Mouse (Mus musculus): ENCODE measurements at regions not wholly inside any gene's neighbourhood (a gene's known extent, or its start where the extent isn't known, plus 50 kb on each side); places are given as distances from the start of the nearest gene placed in this dataset.

DNA sequence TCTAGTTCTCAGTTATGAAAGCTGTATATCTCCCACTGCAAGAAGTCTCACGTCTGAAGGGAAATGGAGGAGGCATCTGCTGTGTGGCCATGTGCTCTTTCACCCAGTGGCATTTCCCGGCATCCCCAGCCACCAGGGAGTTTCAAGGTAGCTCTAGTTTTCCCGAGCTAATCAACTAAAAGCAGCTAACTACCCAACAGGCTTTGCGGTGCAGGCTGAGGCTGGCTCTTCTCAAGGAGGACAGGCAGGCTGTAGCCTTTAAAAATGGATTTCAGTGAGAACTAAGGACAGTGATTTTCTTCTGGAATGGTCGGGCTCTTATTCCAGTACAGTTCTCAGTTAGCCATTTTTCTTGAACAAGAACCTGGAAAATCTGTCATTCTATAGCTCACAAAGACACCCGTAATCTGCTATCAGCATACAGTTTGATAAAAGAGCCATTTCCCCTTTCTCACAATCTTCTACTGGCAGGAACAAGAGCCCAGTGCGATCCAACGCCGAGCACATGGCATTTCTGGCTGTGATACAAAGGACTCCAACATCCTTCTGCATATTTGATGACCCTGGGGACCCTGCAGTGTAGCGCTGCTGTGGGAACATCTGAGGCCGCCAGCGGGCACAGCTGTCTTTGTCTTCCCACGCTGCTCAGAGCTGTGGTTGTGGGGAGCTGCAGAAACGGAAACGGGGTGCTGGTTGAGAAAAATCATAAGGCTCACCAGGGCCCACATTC lies 188.9 kb upstream of the Hnrnpa3 start:
- peak overlapping the region; percentile 52 for H3K27ac ChIP-seq (replicated peaks; ENCODE audit: low read depth, low read length)
- H3K4me1 ChIP-seq (ENCODE audit: control insufficient read depth, insufficient read depth, insufficient read length, low read length) = peaks cover 6% of the 10 kb centered on the region; the same call in 1 of the 2 replicates
- no peak overlapping the region for H3K4me3 ChIP-seq (ENCODE audit: insufficient read depth, low read depth, low read length)

DNA sequence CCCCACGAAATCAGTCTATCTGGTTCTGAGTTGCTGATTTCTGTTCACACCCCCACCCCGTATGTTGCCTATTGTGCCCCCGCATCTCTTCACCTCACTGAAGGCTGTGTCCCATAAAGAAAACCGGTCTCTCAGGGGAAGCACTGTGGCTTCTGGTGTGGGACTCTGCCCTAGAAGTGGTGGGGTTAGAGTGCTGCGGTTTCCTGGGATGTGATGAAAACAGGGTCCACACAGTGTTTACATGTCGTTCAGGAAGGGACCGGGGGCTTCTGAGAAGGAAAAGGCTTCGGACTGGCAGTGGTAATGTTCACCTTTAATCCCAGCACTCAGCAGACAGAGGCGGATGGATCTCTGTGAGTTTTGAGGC lies 188.4 kb upstream of the Hnrnpa3 start:
- peak overlapping the region; percentile 52; the same call in 1 of the 2 replicates for H3K27ac ChIP-seq (replicated peaks; ENCODE audit: low read depth, low read length)
- no peak overlapping the region for H3K4me3 ChIP-seq (ENCODE audit: insufficient read depth, low read depth, low read length)
- H3K4me1 ChIP-seq (ENCODE audit: control insufficient read depth, insufficient read depth, insufficient read length, low read length) = peaks cover 6% of the 10 kb centered on the region; the same call in 1 of the 2 replicates

DNA sequence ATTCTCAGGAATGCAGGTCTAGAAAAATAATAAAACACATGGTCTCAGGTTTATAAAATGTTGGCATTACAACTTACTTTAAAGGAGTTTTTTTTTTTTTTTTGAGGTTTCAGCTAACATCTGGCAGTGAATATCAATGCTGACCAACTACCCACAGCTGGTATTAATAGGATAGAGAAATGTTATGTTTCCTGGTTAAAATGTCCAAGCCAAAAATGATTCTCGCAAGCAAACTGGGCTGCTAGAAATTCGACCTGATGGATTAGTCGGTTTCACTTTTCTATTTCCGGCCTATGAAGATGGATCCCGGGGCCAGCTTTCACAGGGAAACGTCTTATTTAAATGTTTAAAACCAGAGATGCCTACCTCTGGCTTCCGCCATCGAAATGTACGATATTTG lies 186.6 kb upstream of the Hnrnpa3 start:
- Histone ChIP-seq H3K27ac (replicated peaks; ENCODE audit: low read depth, low read length) (no peak overlapping the region), H3K4me1 (ENCODE audit: control insufficient read depth, insufficient read depth, insufficient read length, low read length) (peaks cover 6% of the 10 kb centered on the region; the same call in 1 of the 2 replicates), H3K4me3 (ENCODE audit: insufficient read depth, low read depth, low read length) (no peak overlapping the region)

DNA sequence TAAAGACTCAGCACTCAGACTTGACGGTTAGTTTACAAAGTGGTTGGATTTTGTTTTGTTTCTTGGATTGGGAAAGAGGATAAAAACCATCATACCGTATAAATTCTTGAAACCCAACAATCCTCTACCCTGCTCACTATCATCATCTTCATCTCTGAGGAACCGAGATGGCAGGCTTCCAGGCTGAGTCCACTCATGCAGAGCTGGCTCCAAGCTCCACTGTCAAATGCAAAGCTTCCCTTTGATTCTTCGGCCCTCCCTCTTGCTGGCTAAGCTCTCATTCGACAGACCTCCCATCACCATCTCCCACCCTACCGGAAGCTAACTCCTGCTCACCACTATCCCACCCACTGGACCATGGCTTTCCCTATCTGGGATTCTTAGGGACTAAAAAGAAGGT lies 184.6 kb upstream of the Hnrnpa3 start:
- Histone ChIP-seq H3K4me3 (ENCODE audit: insufficient read depth, low read depth, low read length) (no peak overlapping the region), H3K4me1 (ENCODE audit: control insufficient read depth, insufficient read depth, insufficient read length, low read length) (peaks cover 3% of the 10 kb centered on the region; the same call in 1 of the 2 replicates), H3K27ac (replicated peaks; ENCODE audit: low read depth, low read length) (no peak overlapping the region)

DNA sequence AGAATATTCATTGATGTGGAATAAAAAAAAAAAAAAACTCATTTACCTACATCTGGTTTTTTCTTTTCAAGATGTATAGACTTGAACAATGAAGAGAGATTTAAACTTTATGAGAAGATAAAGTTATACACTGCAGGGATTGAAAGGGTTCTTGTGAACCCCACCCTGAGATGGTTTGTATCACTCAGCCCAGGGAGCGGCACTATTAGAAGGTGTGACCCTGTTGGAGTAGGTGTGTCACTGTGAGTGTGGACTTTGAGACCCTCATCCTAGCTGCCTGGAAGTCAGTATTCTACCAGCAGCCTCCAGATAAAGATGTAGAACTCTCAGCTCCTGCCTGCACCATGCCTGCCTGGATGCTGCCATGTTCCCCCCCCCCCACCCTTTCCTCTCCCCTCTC lies 182.7 kb upstream of the Hnrnpa3 start:
- Histone ChIP-seq H3K27ac (replicated peaks; ENCODE audit: low read depth, low read length) (no peak overlapping the region), H3K4me3 (ENCODE audit: insufficient read depth, low read depth, low read length) (no peak overlapping the region), H3K4me1 (ENCODE audit: control insufficient read depth, insufficient read depth, insufficient read length, low read length) (no peaks in the 10 kb centered on the region)

DNA sequence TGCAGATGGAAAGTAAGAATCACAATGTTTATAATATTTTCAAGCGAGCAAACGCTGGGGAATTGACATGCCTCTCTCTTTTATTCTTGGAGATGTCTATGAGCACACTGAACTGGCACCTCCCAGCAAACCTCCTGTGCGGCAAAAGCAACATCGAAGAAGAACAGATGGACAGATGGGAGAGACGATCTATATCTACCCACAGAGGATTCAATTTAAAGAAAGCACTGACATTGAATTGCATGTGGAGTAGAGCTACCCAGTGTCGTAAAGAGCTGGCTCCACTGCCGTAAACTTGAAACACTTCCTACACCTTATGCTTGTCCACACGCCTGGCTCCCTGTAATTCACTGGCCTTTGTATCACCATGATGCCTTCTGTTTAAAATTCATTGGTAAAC lies 182.0 kb upstream of the Hnrnpa3 start:
- H3K4me1 ChIP-seq (ENCODE audit: control insufficient read depth, insufficient read depth, insufficient read length, low read length) = no peaks in the 10 kb centered on the region
- no peak overlapping the region for H3K27ac ChIP-seq (replicated peaks; ENCODE audit: low read depth, low read length)
- H3K4me3 ChIP-seq (ENCODE audit: insufficient read depth, low read depth, low read length) = no peak overlapping the region

DNA sequence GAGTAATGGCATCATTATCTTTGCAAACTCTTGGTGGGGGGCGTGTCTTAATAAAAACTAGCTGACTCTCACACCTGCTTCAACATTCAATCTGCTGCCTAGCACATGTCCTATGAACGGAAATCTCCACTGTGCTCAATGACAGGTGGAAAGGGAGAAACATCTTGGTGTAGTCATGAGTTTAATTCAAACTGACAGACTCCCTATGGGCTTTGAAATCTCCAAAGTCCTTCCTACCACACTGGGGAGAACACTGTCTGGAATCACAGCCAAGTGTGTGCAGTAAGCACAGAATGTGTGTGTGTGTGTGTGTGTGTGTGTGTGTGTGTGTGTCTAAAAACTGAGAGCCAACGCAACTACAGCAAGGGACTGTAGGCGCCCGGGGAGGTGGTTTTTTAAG lies 179.5 kb upstream of the Hnrnpa3 start:
- no peak overlapping the region for H3K4me3 ChIP-seq (ENCODE audit: insufficient read depth, low read depth, low read length)
- no peaks in the 10 kb centered on the region for H3K4me1 ChIP-seq (ENCODE audit: control insufficient read depth, insufficient read depth, insufficient read length, low read length)
- H3K27ac ChIP-seq (replicated peaks; ENCODE audit: low read depth, low read length) = no peak overlapping the region

DNA sequence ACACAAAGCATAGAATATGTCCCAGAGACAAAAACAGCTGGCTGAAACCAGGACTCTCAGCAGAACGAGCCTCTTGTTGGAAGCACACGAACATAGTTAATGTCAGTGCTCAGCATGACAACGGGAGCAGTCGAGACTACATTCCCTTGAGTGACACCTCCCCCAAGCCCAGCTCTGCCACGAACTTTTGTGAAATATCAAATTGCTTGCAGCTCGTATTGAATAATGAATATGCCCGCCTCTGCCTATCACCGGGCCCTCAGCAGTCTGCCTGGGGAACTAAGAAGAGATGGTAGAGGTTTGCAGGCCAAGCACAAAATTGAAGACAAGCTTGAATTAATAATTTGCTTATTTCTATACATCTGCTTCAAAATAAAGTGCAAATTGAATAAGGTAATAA lies 177.2 kb upstream of the Hnrnpa3 start:
- Histone ChIP-seq H3K4me3 (ENCODE audit: insufficient read depth, low read depth, low read length) (no peak overlapping the region), H3K4me1 (ENCODE audit: control insufficient read depth, insufficient read depth, insufficient read length, low read length) (no peaks in the 10 kb centered on the region), H3K27ac (replicated peaks; ENCODE audit: low read depth, low read length) (no peak overlapping the region)

DNA sequence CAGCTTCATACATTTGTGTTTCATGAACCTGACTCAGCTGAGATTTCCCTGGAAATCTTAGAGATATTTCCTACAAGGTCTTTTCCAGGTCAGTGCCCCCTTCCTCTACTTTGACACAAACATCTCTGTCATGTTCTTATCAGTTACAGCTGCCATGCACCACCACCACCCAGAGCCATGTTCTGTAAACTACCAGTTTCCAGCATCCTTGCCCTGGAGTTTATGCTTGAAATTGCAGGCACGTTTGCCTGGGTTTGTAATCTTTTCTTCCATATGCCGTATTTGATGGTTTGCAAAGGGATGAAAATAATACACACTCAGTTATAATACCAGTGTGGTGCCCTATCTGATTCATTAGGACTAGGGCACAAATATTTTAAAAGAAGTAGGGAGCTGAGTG lies 176.6 kb upstream of the Hnrnpa3 start:
- Histone ChIP-seq H3K27ac (replicated peaks; ENCODE audit: low read depth, low read length) (no peak overlapping the region), H3K4me1 (ENCODE audit: control insufficient read depth, insufficient read depth, insufficient read length, low read length) (no peaks in the 10 kb centered on the region), H3K4me3 (ENCODE audit: insufficient read depth, low read depth, low read length) (no peak overlapping the region)

DNA sequence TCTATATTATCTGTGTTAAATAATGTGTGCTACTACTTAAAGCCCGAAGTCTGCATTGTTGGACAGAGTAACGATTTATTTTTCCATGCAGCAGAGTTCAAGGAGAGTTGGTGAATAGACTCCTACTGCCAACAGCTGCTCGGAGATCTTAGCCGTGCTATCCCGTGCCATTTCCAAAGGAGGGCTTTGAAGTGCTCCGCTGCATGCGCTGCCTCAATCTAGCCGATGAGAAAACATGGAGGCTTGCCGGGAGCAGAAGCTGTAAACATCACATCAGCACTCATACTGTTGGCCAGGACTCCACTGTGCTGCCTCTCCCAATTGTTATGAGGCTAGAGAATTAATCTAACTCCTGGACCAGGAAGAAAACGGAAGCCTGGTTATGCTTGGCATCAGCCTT lies 174.1 kb upstream of the Hnrnpa3 start:
- Histone ChIP-seq H3K4me1 (ENCODE audit: control insufficient read depth, insufficient read depth, insufficient read length, low read length) (no peaks in the 10 kb centered on the region), H3K4me3 (ENCODE audit: insufficient read depth, low read depth, low read length) (no peak overlapping the region), H3K27ac (replicated peaks; ENCODE audit: low read depth, low read length) (no peak overlapping the region)

DNA sequence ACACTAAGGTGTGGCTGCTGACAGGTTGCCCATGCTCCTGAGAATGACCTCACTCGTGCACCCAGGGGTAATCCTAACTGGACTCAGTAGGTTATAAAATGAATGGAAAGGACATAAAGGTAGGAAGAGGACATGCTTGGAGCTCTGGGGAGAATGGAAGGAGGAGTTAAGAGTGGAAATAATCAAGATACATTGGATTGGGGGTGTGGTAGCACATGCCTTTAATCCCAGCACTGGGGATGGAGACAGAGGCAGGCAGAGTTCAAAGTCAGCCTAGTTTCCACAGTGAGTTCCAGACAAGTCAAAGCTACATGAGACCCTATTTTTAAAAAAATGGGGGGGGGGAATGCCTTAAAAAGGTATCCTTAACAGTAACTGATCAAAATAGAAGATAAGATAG lies 167.9 kb upstream of the Hnrnpa3 start:
- Histone ChIP-seq H3K4me3 (ENCODE audit: insufficient read depth, low read depth, low read length) (no peak overlapping the region), H3K4me1 (ENCODE audit: control insufficient read depth, insufficient read depth, insufficient read length, low read length) (no peaks in the 10 kb centered on the region), H3K27ac (replicated peaks; ENCODE audit: low read depth, low read length) (no peak overlapping the region)

DNA sequence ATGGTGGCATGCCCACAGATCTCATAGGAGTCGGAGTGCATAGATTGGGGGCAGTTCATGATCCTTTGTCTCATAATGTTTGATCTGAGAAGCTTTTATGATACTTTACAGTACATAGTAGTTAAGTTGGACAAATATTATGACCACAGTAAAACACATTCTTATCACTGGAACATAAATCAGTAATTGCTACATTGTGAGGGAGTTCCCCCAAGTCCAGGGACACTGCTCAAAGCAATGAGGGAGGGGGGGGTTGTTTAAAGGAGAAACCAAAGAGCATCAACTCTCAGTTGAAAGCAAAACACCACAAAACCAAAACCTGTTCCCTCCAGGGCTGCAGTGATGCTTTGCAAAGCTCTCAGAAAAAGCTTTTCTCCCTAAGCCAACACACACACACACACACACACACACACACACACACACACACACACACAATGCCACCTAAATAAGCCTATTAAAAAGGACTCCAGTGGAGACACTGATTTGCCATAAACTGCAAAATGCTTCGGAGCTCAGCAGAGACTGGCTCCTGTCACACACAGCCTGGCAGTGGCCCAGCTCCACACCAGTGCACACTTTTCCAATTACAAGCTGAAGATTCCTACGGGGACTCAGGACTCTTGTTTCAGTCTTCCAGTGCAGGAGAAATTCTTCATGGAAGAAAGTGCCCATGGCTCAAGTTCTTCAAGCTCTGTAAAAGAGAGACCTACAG lies 167.1 kb upstream of the Hnrnpa3 start:
- no peak overlapping the region for H3K27ac ChIP-seq (replicated peaks; ENCODE audit: low read depth, low read length)
- no peaks in the 10 kb centered on the region for H3K4me1 ChIP-seq (ENCODE audit: control insufficient read depth, insufficient read depth, insufficient read length, low read length)
- H3K4me3 ChIP-seq (ENCODE audit: insufficient read depth, low read depth, low read length) = no peak overlapping the region

DNA sequence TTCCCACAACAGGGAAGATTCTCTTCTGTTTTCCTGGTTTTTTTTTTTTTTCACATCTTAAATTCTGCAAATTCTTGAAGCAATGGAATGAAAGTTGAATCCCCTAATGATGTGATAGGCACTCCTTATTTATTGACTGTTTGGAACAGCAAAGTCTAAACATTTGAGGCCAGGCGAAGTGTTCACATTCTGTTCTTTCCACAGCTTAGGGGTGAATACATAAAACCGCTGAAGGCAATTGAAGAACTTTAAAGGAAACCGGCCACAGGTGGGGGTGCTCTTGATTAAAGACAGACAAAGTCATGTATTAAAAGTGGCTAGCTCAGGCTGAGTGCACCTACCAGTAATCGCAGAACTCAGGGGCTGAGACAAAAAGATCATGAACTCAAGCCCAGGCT lies 166.6 kb upstream of the Hnrnpa3 start:
- no peak overlapping the region for H3K27ac ChIP-seq (replicated peaks; ENCODE audit: low read depth, low read length)

DNA sequence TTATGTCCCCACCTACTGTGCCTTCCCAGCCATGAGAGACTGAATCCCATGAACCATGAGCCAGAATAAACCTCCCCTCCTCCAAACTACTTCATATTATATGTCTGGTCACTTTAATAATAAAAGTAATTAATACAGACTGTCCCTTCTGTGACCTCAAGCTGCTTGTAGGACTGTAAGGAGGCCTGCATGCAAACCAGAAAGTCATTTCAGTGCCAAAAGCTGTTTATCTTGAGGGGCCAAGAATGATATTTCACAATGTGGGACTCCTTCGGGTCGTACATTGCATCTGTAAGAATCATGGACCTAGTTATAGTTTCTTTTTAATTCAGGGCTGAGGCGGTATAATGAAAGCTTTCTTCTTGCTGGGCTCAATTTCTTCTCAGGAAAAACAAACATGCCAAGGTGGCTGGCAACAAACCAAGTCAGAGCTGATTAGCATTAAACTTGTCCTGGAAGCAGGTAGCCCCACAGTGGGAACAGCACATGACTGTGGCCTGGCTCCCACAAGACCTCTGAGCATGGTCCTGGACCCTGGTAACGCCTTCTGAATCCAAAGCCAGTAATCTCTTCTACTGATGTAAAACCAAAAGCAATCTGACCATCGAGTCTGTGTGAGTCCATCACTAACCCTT lies 162.3 kb upstream of the Hnrnpa3 start:
- no peak overlapping the region for H3K4me3 ChIP-seq (ENCODE audit: insufficient read depth, low read depth, low read length)
- no peaks in the 10 kb centered on the region for H3K4me1 ChIP-seq (ENCODE audit: control insufficient read depth, insufficient read depth, insufficient read length, low read length)
- H3K27ac ChIP-seq (replicated peaks; ENCODE audit: low read depth, low read length) = no peak overlapping the region

More for the DNA sequence above, 166.6 kb upstream of the Hnrnpa3 start:
- Histone ChIP-seq H3K4me1 (ENCODE audit: control insufficient read depth, insufficient read depth, insufficient read length, low read length) (no peaks in the 10 kb centered on the region), H3K4me3 (ENCODE audit: insufficient read depth, low read depth, low read length) (no peak overlapping the region)

DNA sequence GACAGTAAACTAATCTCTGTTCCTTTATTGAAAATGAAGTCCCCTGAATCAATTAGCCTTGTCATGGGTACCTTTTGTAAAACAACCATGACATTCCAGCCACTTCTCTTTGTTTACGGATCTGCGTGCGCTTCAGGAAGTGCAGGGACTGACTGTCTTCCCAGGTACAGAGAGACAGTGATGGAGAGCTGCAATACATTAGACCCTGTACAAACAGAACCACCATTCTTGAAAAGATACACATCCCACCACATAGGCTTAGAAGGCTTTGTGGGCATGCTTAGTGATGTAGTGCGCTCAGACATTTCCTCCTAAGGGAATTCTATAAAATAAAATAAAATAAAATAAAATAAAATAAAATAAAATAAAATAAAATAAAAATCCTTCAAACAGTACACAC lies 148.8 kb upstream of the Hnrnpa3 start:
- H3K4me1 ChIP-seq (ENCODE audit: control insufficient read depth, insufficient read depth, insufficient read length, low read length) = no peaks in the 10 kb centered on the region
- H3K27ac ChIP-seq (replicated peaks; ENCODE audit: low read depth, low read length) = no peak overlapping the region
- no peak overlapping the region for H3K4me3 ChIP-seq (ENCODE audit: insufficient read depth, low read depth, low read length)

All from brown adipose tissue, adult 24 weeks (tissue).